ENCODE assay signal across 8 mouse cellular contexts in genomic region chr7:42692362-42693158, GRCm38 (mm10). TPM values are rescaled to one million over a fixed set of nuclear protein-coding genes. Genes with fewer than 3 reads are reported as not detected.
DNase-seq lines count a peak whose midpoint lies in the region; ATAC-seq and TF ChIP-seq lines count a peak whose summit lies in the region.
"Not testable (repeated sequence)": the region's sequence is repeated elsewhere in the genome, so short reads cannot be mapped to it uniquely, and the experiment has no call there.

TSS of gene Zfp975 (minus strand) at chr7:42692742.

- peak within 1 kb of the TSS; percentile 53 for H3K4me2 ChIP-seq in forebrain, postnatal 0 days (ENCODE audit: low read depth)
- H3K4me2 ChIP-seq in neural tube, embryonic 14.5 days (ENCODE audit: low read depth, low read length): peak within 1 kb of the TSS; percentile 52

- not testable (repeated sequence) for H3K4me1 ChIP-seq in forebrain, postnatal 0 days (ENCODE audit: insufficient read depth); neural tube, embryonic 14.5 days (ENCODE audit: control insufficient read depth, insufficient read depth, low read length); testis, adult 2 months (ENCODE audit: control insufficient read depth, insufficient read depth, low read length)

- H3K36me3 ChIP-seq in forebrain, postnatal 0 days (ENCODE audit: insufficient read depth); neural tube, embryonic 14.5 days (ENCODE audit: control insufficient read depth, insufficient read depth, low read length); testis, adult 2 months (ENCODE audit: control insufficient read depth, insufficient read depth, low read length): not testable (repeated sequence)

- peak; percentile 26; the same call in 1 of the 2 replicates for TF ChIP-seq CTCF in forebrain, postnatal 0 days (IDR thresholded peaks at IDR 0.05; ENCODE audit: low read depth)
- not testable (repeated sequence) for TF ChIP-seq CTCF in testis, adult 2 months (IDR thresholded peaks at IDR 0.05; ENCODE audit: control insufficient read depth, insufficient read depth, insufficient replicate concordance, low read depth, low read length)

- peak within 1 kb of the TSS; percentile 49 for H3K4me3 ChIP-seq in forebrain, postnatal 0 days (ENCODE audit: low read depth, low read length)
- peak within 1 kb of the TSS; percentile 50 for H3K4me3 ChIP-seq in neural tube, embryonic 14.5 days (ENCODE audit: low read depth, low read length)
- H3K4me3 ChIP-seq in testis, adult 2 months (ENCODE audit: control insufficient read depth, low read depth, low read length): peak within 1 kb of the TSS; percentile 88

- peak; percentile 99 for ATAC-seq in forebrain, postnatal 0 days
- ATAC-seq in neural tube, embryonic 14.5 days (ENCODE audit: low read depth): peak; percentile 100

- peak within 1 kb of the TSS; percentile 53 for H3K9ac ChIP-seq in forebrain, postnatal 0 days
- H3K9ac ChIP-seq in neural tube, embryonic 14.5 days (replicated peaks; ENCODE audit: low read depth, low read length): peak within 1 kb of the TSS; percentile 64

- H3K27me3 ChIP-seq in forebrain, postnatal 0 days (ENCODE audit: insufficient read depth, low read length); neural tube, embryonic 14.5 days (ENCODE audit: control insufficient read depth, insufficient read depth, low read length); testis, adult 2 months (ENCODE audit: control insufficient read depth, insufficient read depth, low read length): not testable (repeated sequence)

- not testable (repeated sequence) for H3K9me3 ChIP-seq in forebrain, postnatal 0 days (ENCODE audit: low read length); neural tube, embryonic 14.5 days (ENCODE audit: control insufficient read depth, low read length)

- peak; percentile 57; the same call in 1 of the 2 replicates for TF ChIP-seq POLR2A in testis, adult 2 months (IDR thresholded peaks at IDR 0.05; ENCODE audit: control insufficient read depth, low read depth, low read length)

- peak within 1 kb of the TSS; percentile 45; the same call in 1 of the 2 replicates for H3K27ac ChIP-seq in forebrain, postnatal 0 days (ENCODE audit: low read depth, low read length)
- H3K27ac ChIP-seq in neural tube, embryonic 14.5 days (ENCODE audit: low read depth, low read length): peak within 1 kb of the TSS; percentile 60; the same call in 1 of the 2 replicates
- H3K27ac ChIP-seq in testis, adult 2 months (ENCODE audit: control insufficient read depth, insufficient read depth, low read depth, low read length): peak within 1 kb of the TSS; percentile 57; the same call in 1 of the 2 replicates

- WGBS in forebrain, postnatal 0 days: under 1% methylated on average over 23 of the region's 23 CpGs
- 1% methylated on average over 23 of the region's 23 CpGs for WGBS in neural tube, embryonic 14.5 days

- peak; percentile 74 for DNase-seq in MN1 (ENCODE audit: low spot score)
- peak; percentile 76 for DNase-seq in cerebellum, adult 8-10 months
- peak; percentile 83 for DNase-seq in forebrain, postnatal 0 days
- DNase-seq in heart, postnatal 36 days: peak; percentile 78
- peak; percentile 78 to 92 for DNase-seq in layer of hippocampus, adult 18-20 months (ENCODE audit: low spot score in 2 of 2)
- DNase-seq in lung, adult 18-20 months: peak; percentile 88 to 91

- intact Hi-C loops in heart, postnatal 36 days (cut with DNase I): loop anchor here (5.0 to 10.0 kb wide), 2 partner anchors 50 to 188 kb away; partner anchors contain the start of genes Zfp141 and Zfp976

RNA-seq across cellular contexts. Expression of gene Zfp975, which starts in this region (rescaled TPM):
- total RNA-seq in forebrain, postnatal 0 days (2014; rRNA removed): 2.9 and 6.7 TPM in 2 replicates
- 3.3 and 6.0 TPM in 2 replicates for polyA plus RNA-seq in forebrain, postnatal 0 days (2015; fragmentation: Nextera tagmentation; extraction: Ambion mirVana)
- total RNA-seq in heart, postnatal 36 days (2021): 1 to 10 TPM; 5.5 to 5.6 TPM
- total RNA-seq in layer of hippocampus, adult 18-20 months (2021): 1 to 10 TPM; 7.0 to 7.6 TPM
- 7.2 and 7.9 TPM in 2 replicates for polyA plus RNA-seq in neural tube, embryonic 14.5 days (2014; fragmentation: Nextera tagmentation; extraction: Ambion mirVana)
- polyA plus RNA-seq in testis, adult 2 months (2012; rRNA removed): 0.32 and 0.75 TPM in 2 replicates

Comparison
In these comparisons a context has a peak if more than half of its experiments do, and no peak if none do; other contexts are left out.
1. Peak in every context shown above with its lines: DNase-seq, ATAC-seq, H3K4me3 ChIP-seq and H3K27ac ChIP-seq.